Mouse (Mus musculus) limb, embryonic 11.5 days (tissue): ENCODE data around the gene Mdc1. TPM values are rescaled to one million over a fixed set of nuclear protein-coding genes. Genes with fewer than 3 reads are reported as not detected.

Experiments
- ATAC-seq: fragments of 200-750 bp; cut with Nextera tagmentation; 2 replicates; pipeline ENCODE4 v1.8.0; 2017; ENCODE audit warnings: low read depth; ENCODE audit not compliant: insufficient number of reproducible peaks, low FRiP score, low TSS enrichment
- DNase-seq: peaks from one replicate; pipeline ENCODE4 v3.0.0-alpha.2; 2015; ENCODE audit warnings: low spot score
- H3K27ac ChIP-seq: fragments of 300-500 bp; sonication (generic); replicated peaks from 2 replicates; pipeline ENCODE4 v1.5.1; 2014; ENCODE audit warnings: low read depth, mild to moderate bottlenecking, low read length
- H3K27me3 ChIP-seq: fragments of 300-500 bp; sonication (generic); 2 replicates; pipeline ENCODE4 v1.6.1; 2014; ENCODE audit warnings: mild to moderate bottlenecking, low read length, mixed read lengths; ENCODE audit not compliant: control insufficient read depth, insufficient read depth
- H3K36me3 ChIP-seq: fragments of 300-500 bp; sonication (generic); 2 replicates; pipeline ENCODE4 v1.6.1; 2014; ENCODE audit warnings: mild to moderate bottlenecking, low read length, moderate library complexity, mixed read lengths; ENCODE audit not compliant: control insufficient read depth, insufficient read depth
- H3K4me1 ChIP-seq: fragments of 300-500 bp; sonication (generic); 2 replicates; pipeline ENCODE4 v1.6.1; 2014; ENCODE audit warnings: low read length, mixed read lengths; ENCODE audit not compliant: control insufficient read depth, insufficient read depth
- H3K4me2 ChIP-seq: fragments of 300-500 bp; sonication (generic); 2 replicates; pipeline ENCODE4 v1.6.1; 2014; ENCODE audit warnings: low read depth, mild to moderate bottlenecking, moderate library complexity; ENCODE audit not compliant: severe bottlenecking
- H3K4me3 ChIP-seq: fragments of 300-500 bp; sonication (generic); 2 replicates; pipeline ENCODE4 v1.5.1; 2014; ENCODE audit warnings: low read depth, low read length
- H3K9ac ChIP-seq: fragments of 300-500 bp; sonication (generic); 2 replicates; pipeline ENCODE4 v1.6.1; 2014; ENCODE audit warnings: mild to moderate bottlenecking, low read length
- H3K9me3 ChIP-seq: fragments of 300-500 bp; sonication (generic); 2 replicates; pipeline ENCODE4 v1.6.1; 2016; ENCODE audit warnings: low read length; ENCODE audit not compliant: control insufficient read depth
- WGBS: fragments of 180-500 bp; shearing (Covaris S2); extraction: QIAGEN DNeasy Blood & Tissue Kit; methylation state at CpG from one replicate; pipeline ENCODE4 v1.1.7; 2014; 5-methylcytosine and 5-hydroxymethylcytosine counted together
- polyA plus RNA-seq: library from polyadenylated mRNA; unstranded; fragments of >200 nt; fragmentation: Nextera tagmentation; extraction: Ambion mirVana; gene quantifications from 2 replicates; pipeline ENCODE4 v1.2.1, GENCODE M21; 2014

Mdc1 gene
- polyA plus RNA-seq, 1 experiment from 2014 or later = 20.7 TPM

GRCm38 (mm10) chr17:35870151-35870883, 29.0 kb downstream of the Mdc1 start:
- 71% methylated on average over 9 of the region's 9 CpGs for WGBS
- peaks cover 33% of the 10 kb centered on the region for H3K4me1 ChIP-seq
- H3K9me3 ChIP-seq = peaks cover 3% of the 10 kb centered on the region; the same call in 1 of the 2 replicates
- peaks cover 6% of the 10 kb centered on the region; the same call in 1 of the 2 replicates for H3K36me3 ChIP-seq
- H3K27ac ChIP-seq = no peak overlapping the region
- DNase-seq (no peak), ATAC-seq (no peak)
- H3K9ac ChIP-seq = peak overlapping the region; percentile 22; the same call in 1 of the 2 replicates
- no peaks in the 10 kb centered on the region for H3K27me3 ChIP-seq
- peak overlapping the region; percentile 88 for H3K4me2 ChIP-seq
- H3K4me3 ChIP-seq = peak overlapping the region; percentile 24

GRCm38 (mm10) chr17:35870884-35871696, 29.8 kb downstream of the Mdc1 start:
- DNase-seq = peak; percentile 56
- no peak overlapping the region for H3K27ac ChIP-seq
- H3K4me3 ChIP-seq = peak overlapping the region; percentile 24; the same call in 1 of the 2 replicates
- 90% methylated on average over 8 of the region's 8 CpGs for WGBS
- no peaks in the 10 kb centered on the region for H3K27me3 ChIP-seq
- peaks cover 6% of the 10 kb centered on the region; the same call in 1 of the 2 replicates for H3K36me3 ChIP-seq
- H3K4me2 ChIP-seq = no peak overlapping the region
- no peak for ATAC-seq
- peaks cover 3% of the 10 kb centered on the region; the same call in 1 of the 2 replicates for H3K9me3 ChIP-seq
- H3K9ac ChIP-seq = no peak overlapping the region
- H3K4me1 ChIP-seq = peaks cover 33% of the 10 kb centered on the region

- H3K27me3 ChIP-seq = no peaks in the 10 kb centered on the region
- no peak for ATAC-seq
- DNase-seq = peak; percentile 94
- peaks cover 3% of the 10 kb centered on the region; the same call in 1 of the 2 replicates for H3K9me3 ChIP-seq
- WGBS = 32% methylated on average over 21 of the region's 21 CpGs
- no peak overlapping the region for H3K9ac ChIP-seq
- H3K27ac ChIP-seq = no peak overlapping the region
- peaks cover 16% of the 10 kb centered on the region for H3K4me1 ChIP-seq
- H3K4me3 ChIP-seq = no peak overlapping the region
- no peak overlapping the region; the same call in 1 of the 2 replicates for H3K4me2 ChIP-seq
- peaks cover 2% of the 10 kb centered on the region; the same call in 1 of the 2 replicates for H3K36me3 ChIP-seq
These were observed 32.6 kb downstream of the Mdc1 start for GRCm38 (mm10) chr17:35873774-35874519.

- WGBS = 92% methylated on average over 6 of the region's 6 CpGs
These were observed 33.4 kb downstream of the Mdc1 start for GRCm38 (mm10) chr17:35874721-35875120.

GRCm38 (mm10) chr17:35879245-35880057, 38.1 kb downstream of the Mdc1 start, which contains the start of gene Dhx16:
Gene Dhx16 (plus strand): TSS chr17:35879819.
- Histone ChIP-seq H3K9ac (peak within 1 kb of the TSS; percentile 82), H3K27me3 (no peaks in the 10 kb centered on the region), H3K4me2 (peak within 1 kb of the TSS; percentile 74), H3K27ac (no peak within 1 kb of the TSS), H3K9me3 (no peaks in the 10 kb centered on the region), H3K4me1 (no peaks in the 10 kb centered on the region), H3K4me3 (peak within 1 kb of the TSS; percentile 91), H3K36me3 (peaks cover 14% of the 10 kb centered on the region; the same call in 1 of the 2 replicates)
- DNase-seq (peak; percentile 98), ATAC-seq (peak; percentile 90)
- WGBS = 6% methylated on average over 66 of the region's 66 CpGs

More at GRCm38 (mm10) chr17:35874721-35875120, 33.4 kb downstream of the Mdc1 start:
- peaks cover 3% of the 10 kb centered on the region; the same call in 1 of the 2 replicates for H3K9me3 ChIP-seq
- no peak overlapping the region for H3K4me2 ChIP-seq
- H3K27me3 ChIP-seq = no peaks in the 10 kb centered on the region
- no peak overlapping the region for H3K9ac ChIP-seq
- H3K27ac ChIP-seq = no peak overlapping the region
- no peak for DNase-seq
- H3K4me1 ChIP-seq = peaks cover 9% of the 10 kb centered on the region
- no peak for ATAC-seq
- peaks cover 2% of the 10 kb centered on the region; the same call in 1 of the 2 replicates for H3K36me3 ChIP-seq
- H3K4me3 ChIP-seq = no peak overlapping the region

- 91% methylated on average over 17 of the region's 17 CpGs for WGBS
- DNase-seq (no peak), ATAC-seq (no peak)
- Histone ChIP-seq H3K4me1 (no peaks in the 10 kb centered on the region), H3K27me3 (no peaks in the 10 kb centered on the region), H3K27ac (no peak overlapping the region), H3K9ac (no peak overlapping the region), H3K9me3 (no peaks in the 10 kb centered on the region), H3K4me2 (no peak overlapping the region), H3K4me3 (no peak overlapping the region), H3K36me3 (peaks cover 26% of the 10 kb centered on the region)
These were observed 41.6 kb downstream of the Mdc1 start for GRCm38 (mm10) chr17:35882924-35883323.

- Histone ChIP-seq H3K9ac (no peak overlapping the region), H3K36me3 (peaks cover 31% of the 10 kb centered on the region), H3K27me3 (no peaks in the 10 kb centered on the region), H3K4me1 (no peaks in the 10 kb centered on the region), H3K27ac (no peak overlapping the region), H3K9me3 (no peaks in the 10 kb centered on the region), H3K4me3 (no peak overlapping the region), H3K4me2 (no peak overlapping the region)
- DNase-seq (no peak), ATAC-seq (no peak)
- WGBS = 97% methylated on average over 14 of the region's 14 CpGs
These were observed 42.5 kb downstream of the Mdc1 start for GRCm38 (mm10) chr17:35883777-35884176.
